Mouse (Mus musculus) C2C12 (cell line): ENCODE data around the gene Ap1b1. TPM values are rescaled to one million over a fixed set of nuclear protein-coding genes. Genes with fewer than 3 reads are reported as not detected.

Experiments
- H3K27me3 ChIP-seq: one replicate; pipeline ENCODE4 v1.6.1; 2011; ENCODE audit not compliant: control insufficient read depth, insufficient read depth, insufficient read length
- H3K36me3 ChIP-seq: one replicate; pipeline ENCODE4 v1.6.1; 2011; ENCODE audit not compliant: control insufficient read depth, insufficient read depth
- H3K4me3 ChIP-seq: one replicate; pipeline ENCODE4 v1.5.1; 2011; ENCODE audit warnings: mild to moderate bottlenecking, control low read depth; ENCODE audit not compliant: poor library complexity, insufficient read depth, severe bottlenecking
- H3K79me2 ChIP-seq: one replicate; pipeline ENCODE4 v1.6.1; 2011; ENCODE audit not compliant: control insufficient read depth, insufficient read depth
- H3K79me3 ChIP-seq: one replicate; pipeline ENCODE4 v1.6.1; 2011; ENCODE audit warnings: low read depth, control low read depth
- H3ac ChIP-seq: one replicate; pipeline ENCODE3; 2011; ENCODE audit warnings: low read depth; ENCODE audit not compliant: control insufficient read depth, insufficient read length
- CEBPB ChIP-seq: IDR thresholded peaks from one replicate; pipeline ENCODE4 v1.6.1; 2011; ENCODE audit warnings: low read depth, mild to moderate bottlenecking, control low read depth, moderate library complexity
- CTCF ChIP-seq: IDR thresholded peaks from one replicate; pipeline ENCODE4 v1.5.1; 2011; ENCODE audit not compliant: control insufficient read depth, insufficient read depth, insufficient read length
- FOSL1 ChIP-seq: IDR thresholded peaks from one replicate; pipeline ENCODE4 v1.8.0; 2011; ENCODE audit warnings: mild to moderate bottlenecking, low read length; ENCODE audit not compliant: poor library complexity, insufficient read depth, severe bottlenecking
- MAX ChIP-seq: IDR thresholded peaks from one replicate; pipeline ENCODE4 v1.6.1; 2011; ENCODE audit warnings: mild to moderate bottlenecking, control low read depth
- MYOD1 ChIP-seq: IDR thresholded peaks from one replicate; pipeline ENCODE4 v1.6.1; 2011; ENCODE audit warnings: low read depth; ENCODE audit not compliant: control insufficient read depth, insufficient read length
- MYOG ChIP-seq: IDR thresholded peaks from one replicate; pipeline ENCODE4 v1.6.1; 2011; ENCODE audit not compliant: control insufficient read depth, insufficient read length; ENCODE audit errors: extremely low read depth
- USF1 ChIP-seq: IDR thresholded peaks from one replicate; pipeline ENCODE4 v1.6.1; 2011; ENCODE audit warnings: low read depth, mild to moderate bottlenecking, control low read depth, moderate library complexity
- long read RNA-seq, 2 experiments: library from polyadenylated mRNA; unstranded; transcript quantifications; one replicate each; pipeline ENCODE4 v2.0.0; 2019 to 2020
- polyA plus RNA-seq: library from polyadenylated mRNA; unstranded; fragments of >200 nt; fragmentation: generic; extraction: Trizol; gene quantifications from one replicate; pipeline ENCODE4 v1.2.1, GENCODE M21; 2012; ENCODE audit warnings: missing spikeins

The Ap1b1 gene
- polyA plus RNA-seq = 40.9 TPM
- long read RNA-seq, experiment 1, full-length matches to known transcripts = 12 of 33 reads
- long read RNA-seq, experiment 1, partial matches to known transcripts = 20 of 33 reads
- long read RNA-seq, experiment 1, other reads (novel, unspliced or antisense) = 1 of 33 reads
- long read RNA-seq, experiment 2, full-length matches to known transcripts = 236 of 399 reads
- long read RNA-seq, experiment 2, partial matches to known transcripts = 119 of 399 reads
- long read RNA-seq, experiment 2, other reads (novel, unspliced or antisense) = 44 of 399 reads

DNA sequence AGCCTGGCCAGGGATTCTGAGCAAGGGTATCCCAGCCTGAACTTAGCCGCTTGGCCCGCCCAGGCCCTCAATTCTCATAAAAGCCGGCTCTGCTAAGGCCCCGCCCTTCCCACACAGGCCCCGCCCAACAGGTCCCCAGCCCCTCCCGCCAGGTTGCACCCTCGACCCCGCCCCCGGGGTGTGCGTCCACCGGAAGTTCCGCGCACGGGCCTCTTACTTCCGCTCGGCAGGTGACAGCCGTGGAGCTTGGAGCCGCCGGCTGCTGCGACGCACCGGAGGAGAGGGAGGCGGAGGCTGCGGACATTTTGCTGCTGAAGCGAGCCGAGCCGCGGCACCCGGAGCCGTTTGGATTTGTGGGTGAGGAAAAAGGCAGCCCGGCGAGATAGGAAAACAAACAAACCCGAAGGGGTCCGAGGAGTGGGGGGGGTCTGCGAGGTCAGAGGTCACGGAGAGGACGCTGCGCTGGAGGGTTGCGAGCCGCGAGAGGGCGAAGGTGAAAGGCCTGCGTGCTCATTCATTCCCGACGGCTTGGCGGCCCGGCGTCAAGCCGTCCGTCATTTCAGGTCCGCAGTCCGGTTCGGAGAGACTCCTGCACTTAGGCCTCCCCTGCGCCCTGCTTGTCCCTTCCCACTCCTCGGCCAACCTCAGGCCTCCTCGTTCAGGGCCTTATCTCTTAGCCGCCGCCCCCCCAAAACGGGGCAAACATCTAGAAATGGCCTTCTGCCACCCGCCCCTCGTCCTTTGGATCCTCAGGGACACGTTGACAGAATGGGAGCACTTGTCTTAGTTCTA, at the start of gene Ap1b1:
Gene Ap1b1 (plus strand): TSS at position 130 of the 792 bp plus-strand sequence.
- H3K36me3 ChIP-seq = peaks cover 8% of the 10 kb centered on the region
- H3ac ChIP-seq = peak within 1 kb of the TSS; percentile 90
- TF ChIP-seq CTCF = no peak
- peak; percentile 42 for TF ChIP-seq MAX
- H3K27me3 ChIP-seq = no peaks in the 10 kb centered on the region
- peak within 1 kb of the TSS; percentile 84 for H3K4me3 ChIP-seq
- peaks cover 10% of the 10 kb centered on the region for H3K79me3 ChIP-seq
- peaks cover 17% of the 10 kb centered on the region for H3K79me2 ChIP-seq

DNA sequence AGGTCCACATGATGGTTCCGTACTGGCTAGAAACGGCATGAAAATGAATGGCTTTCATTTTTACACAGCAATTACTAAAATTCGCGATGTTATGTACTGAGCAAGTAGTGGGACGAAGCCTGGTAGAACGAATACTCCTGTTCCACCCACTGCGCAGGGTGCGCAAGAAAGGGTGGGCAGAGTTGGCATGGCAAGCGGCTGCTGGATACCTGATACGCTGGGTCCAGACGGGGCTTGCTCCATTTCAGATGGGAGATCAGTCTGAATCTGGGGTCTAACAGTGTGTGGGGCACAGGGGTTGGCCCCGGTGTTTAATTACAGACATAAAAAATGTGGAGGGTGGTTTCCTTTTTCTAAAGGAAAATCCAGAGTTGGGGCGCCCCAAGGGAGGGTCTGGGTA, 40.1 kb upstream of the Ap1b1 start:
- H3K27me3 ChIP-seq = peaks cover 48% of the 10 kb centered on the region
- no peaks in the 10 kb centered on the region for H3K79me2 ChIP-seq
- H3K79me3 ChIP-seq = no peaks in the 10 kb centered on the region
- no peak overlapping the region for H3K4me3 ChIP-seq
- H3ac ChIP-seq = no peak overlapping the region
- no peak for TF ChIP-seq USF1
- no peak for TF ChIP-seq MYOG
- no peak for TF ChIP-seq MYOD1
- no peak for TF ChIP-seq MAX
- TF ChIP-seq FOSL1 = no peak
- no peak for TF ChIP-seq CEBPB
- TF ChIP-seq CTCF = no peak
- no peaks in the 10 kb centered on the region for H3K36me3 ChIP-seq

DNA sequence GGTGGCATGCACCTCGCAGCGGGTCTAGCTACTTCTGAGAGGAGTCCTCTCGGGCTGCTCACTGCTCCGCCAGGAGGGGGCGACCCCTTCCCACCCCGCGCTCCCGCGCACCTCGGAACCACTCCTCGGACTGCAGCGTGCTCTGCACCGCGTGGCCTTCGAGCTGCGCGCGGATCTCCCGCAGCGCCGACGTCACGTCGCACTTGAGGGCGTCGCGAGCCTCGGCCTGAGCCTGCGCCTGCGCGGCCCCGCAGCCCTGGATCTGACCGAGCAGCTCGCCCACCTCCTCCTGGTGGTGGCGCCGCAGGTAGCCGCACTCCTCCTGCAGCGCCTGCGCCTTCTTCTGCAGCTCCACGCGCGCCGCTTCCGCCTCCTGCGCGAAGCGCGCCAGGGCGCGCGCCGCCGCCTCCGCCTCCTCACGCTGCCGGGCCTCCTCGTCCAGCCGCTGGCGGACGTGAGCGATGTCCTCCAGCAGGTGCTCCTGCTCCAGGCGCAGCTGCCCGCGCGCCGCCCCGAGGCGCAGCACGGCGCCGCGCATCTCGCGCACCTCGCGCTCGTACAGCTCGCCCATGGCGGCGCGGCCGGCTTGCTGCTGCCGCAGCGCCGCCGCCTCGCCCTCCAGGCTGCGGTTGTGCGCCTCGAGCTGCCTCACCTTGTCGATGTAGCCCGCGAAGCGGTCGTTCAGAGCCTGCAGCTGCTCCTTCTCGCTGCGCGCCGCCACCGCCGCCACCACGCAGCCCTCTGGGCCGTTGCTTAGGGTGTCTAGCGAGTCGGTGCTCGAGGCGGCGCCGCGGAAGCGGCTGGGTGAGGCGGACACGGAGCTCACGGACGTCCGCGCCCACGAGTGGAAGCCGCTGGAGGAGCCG, 39.4 kb upstream of the Ap1b1 start:
- H3K27me3 ChIP-seq = peaks cover 54% of the 10 kb centered on the region
- H3ac ChIP-seq = no peak overlapping the region
- no peaks in the 10 kb centered on the region for H3K79me3 ChIP-seq
- TF ChIP-seq CEBPB (no peak), MYOG (no peak), CTCF (no peak), USF1 (no peak), FOSL1 (no peak), MYOD1 (no peak), MAX (no peak)
- no peaks in the 10 kb centered on the region for H3K36me3 ChIP-seq
- H3K4me3 ChIP-seq = no peak overlapping the region
- H3K79me2 ChIP-seq = no peaks in the 10 kb centered on the region

DNA sequence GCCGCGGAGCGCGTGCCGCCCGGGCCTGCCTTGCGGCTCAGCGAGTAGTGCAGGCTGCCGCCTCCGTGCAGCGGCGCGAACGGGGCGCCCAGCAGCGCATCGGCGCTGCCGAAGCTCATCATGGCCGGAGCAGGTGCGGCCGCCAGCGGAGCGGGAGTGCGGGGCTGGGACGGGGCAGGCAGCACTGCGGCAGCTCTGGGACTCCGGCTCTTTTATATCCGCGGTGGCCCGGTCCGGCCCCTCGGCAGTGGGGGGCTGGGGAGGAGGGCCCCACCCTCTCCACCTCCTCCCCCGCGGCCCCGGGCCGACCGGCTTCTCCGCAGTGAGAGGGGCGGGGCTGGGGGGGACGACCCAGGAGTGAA, 38.8 kb upstream of the Ap1b1 start, which contains the start of gene Nefh:
Gene Nefh (minus strand): TSS at position 252 of the 362 bp plus-strand sequence.
- no peak within 1 kb of the TSS for H3ac ChIP-seq
- H3K36me3 ChIP-seq = no peaks in the 10 kb centered on the region
- H3K4me3 ChIP-seq = no peak within 1 kb of the TSS
- H3K79me2 ChIP-seq = no peaks in the 10 kb centered on the region
- peaks cover 61% of the 10 kb centered on the region for H3K27me3 ChIP-seq
- TF ChIP-seq CTCF (no peak), MYOD1 (no peak), MYOG (no peak), MAX (no peak), CEBPB (no peak), USF1 (no peak), FOSL1 (no peak)
- no peaks in the 10 kb centered on the region for H3K79me3 ChIP-seq

DNA sequence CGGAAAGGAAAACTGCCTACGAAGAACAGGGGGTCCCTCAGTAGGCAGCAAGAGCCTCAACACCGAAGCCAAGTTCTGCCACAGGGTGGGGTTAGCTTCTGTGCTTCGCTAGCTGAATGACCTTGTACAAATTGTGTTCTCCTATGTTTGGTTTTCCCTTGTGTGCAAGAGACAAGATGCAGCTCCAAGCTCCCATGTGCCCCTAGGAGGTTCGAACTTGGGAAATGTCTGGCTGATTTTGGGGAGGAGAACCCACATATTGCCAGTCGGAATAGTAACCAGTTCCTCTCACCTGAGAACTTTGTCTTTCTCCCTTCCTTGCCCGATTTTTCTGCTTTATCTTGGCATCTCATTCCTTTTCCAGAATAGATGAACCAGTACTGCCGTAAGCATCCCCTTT, 37.8 kb upstream of the Ap1b1 start:
- peaks cover 69% of the 10 kb centered on the region for H3K27me3 ChIP-seq
- TF ChIP-seq CTCF (no peak), CEBPB (no peak), MYOD1 (no peak), FOSL1 (no peak), MYOG (no peak), MAX (no peak), USF1 (no peak)
- H3K36me3 ChIP-seq = no peaks in the 10 kb centered on the region
- no peak overlapping the region for H3K4me3 ChIP-seq
- H3K79me3 ChIP-seq = no peaks in the 10 kb centered on the region
- no peak overlapping the region for H3ac ChIP-seq
- no peaks in the 10 kb centered on the region for H3K79me2 ChIP-seq
